Comparison of ENCODE assay signal across 7 mouse cellular contexts in the genomic region with DNA sequence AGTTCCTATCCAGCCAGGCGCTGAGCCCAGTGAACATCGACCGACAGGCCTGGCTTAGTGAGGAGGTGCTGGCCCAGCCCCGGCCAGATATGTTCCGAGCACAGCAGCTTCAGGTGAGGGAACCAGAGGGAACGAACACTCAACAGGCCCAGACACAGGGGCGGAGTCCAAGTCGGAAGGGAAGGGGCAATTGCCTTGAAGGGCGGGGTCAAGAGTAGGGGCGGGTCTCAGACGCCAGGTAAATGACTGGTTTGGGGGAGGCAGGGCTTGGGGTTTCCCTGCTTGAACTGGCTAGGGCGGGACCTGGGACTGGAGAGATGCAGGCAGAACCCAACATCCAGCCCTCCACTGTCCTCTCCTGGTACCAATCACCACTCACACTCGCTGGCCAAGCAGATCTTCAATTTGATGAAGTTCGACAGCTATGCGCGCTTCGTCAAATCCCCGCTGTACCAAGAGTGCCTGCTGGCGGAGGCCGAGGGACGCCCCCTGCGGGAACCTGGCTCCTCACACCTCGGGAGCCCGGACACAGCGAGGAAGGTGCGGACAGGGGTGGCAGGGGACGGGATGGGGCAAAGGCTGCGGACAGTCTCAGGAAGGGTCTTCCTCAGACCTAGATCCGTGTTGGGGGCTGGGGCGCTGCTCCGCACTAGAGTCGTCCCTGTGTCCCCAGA. TPM values are rescaled to one million over a fixed set of nuclear protein-coding genes. Genes with fewer than 3 reads are reported as not detected.
DNase-seq lines count a peak whose midpoint lies in the region; ATAC-seq and TF ChIP-seq lines count a peak whose summit lies in the region.

No protein-coding gene starts in this region.

- peaks cover 10% of the 10 kb centered on the region; the same call in 1 of the 2 replicates for H3K27me3 ChIP-seq in lung, postnatal 0 days (replicated peaks; ENCODE audit: insufficient read depth, low read length)
- H3K27me3 ChIP-seq in embryonic facial prominence, embryonic 13.5 days, result peaks cover 60% of the 10 kb centered on the region
- H3K27me3 ChIP-seq in small intestine, adult 2 months (ENCODE audit: control insufficient read depth, insufficient read depth, low read length), result no peaks in the 10 kb centered on the region

- no peak for TF ChIP-seq EP300 in lung, postnatal 0 days (IDR thresholded peaks at IDR 0.05)

- peak; percentile 62 for ATAC-seq in lung, postnatal 0 days
- no peak for ATAC-seq in embryonic facial prominence, embryonic 13.5 days (ENCODE audit: insufficient number of reproducible peaks, insufficient read depth, low FRiP score, low TSS enrichment, low read depth)

- DNase-seq in lung, postnatal 0 days (ENCODE audit: low spot score), result peak; percentile 20
- DNase-seq in lung, postnatal 14 days, result no peak
- DNase-seq in kidney, adult 8-10 months, result peak; percentile 17 to 32
- DNase-seq in urinary bladder, adult 2 months (ENCODE audit: low spot score), result no peak
- no peak for DNase-seq in cerebellum, adult 8-10 months

- 12% methylated on average over 31 of the region's 32 CpGs for WGBS in lung, postnatal 0 days
- 6% methylated on average over 32 of the region's 32 CpGs for WGBS in embryonic facial prominence, embryonic 13.5 days
- 20% methylated on average over 32 of the region's 32 CpGs for WGBS in small intestine, adult 2 months

- no peak overlapping the region for H3K9ac ChIP-seq in lung, postnatal 0 days (replicated peaks; ENCODE audit: low read depth)
- peak overlapping the region; percentile 47; the same call in 1 of the 2 replicates for H3K9ac ChIP-seq in embryonic facial prominence, embryonic 13.5 days

- H3K4me1 ChIP-seq in lung, postnatal 0 days (ENCODE audit: insufficient read depth, low read depth, low read length), result no peaks in the 10 kb centered on the region
- H3K4me1 ChIP-seq in embryonic facial prominence, embryonic 13.5 days, result peaks cover 10% of the 10 kb centered on the region
- H3K4me1 ChIP-seq in small intestine, adult 2 months (ENCODE audit: control insufficient read depth, insufficient read depth, insufficient read length, low read length), result peaks cover 22% of the 10 kb centered on the region

- peak; percentile 42 for TF ChIP-seq CTCF in lung, postnatal 0 days (IDR thresholded peaks at IDR 0.05)
- no peak for TF ChIP-seq CTCF in small intestine, adult 2 months (IDR thresholded peaks at IDR 0.05; ENCODE audit: extremely low read depth, insufficient read length, insufficient replicate concordance, low read depth, low read length)

- no peak overlapping the region for H3K27ac ChIP-seq in lung, postnatal 0 days (ENCODE audit: low read length)
- no peak overlapping the region for H3K27ac ChIP-seq in embryonic facial prominence, embryonic 13.5 days
- H3K27ac ChIP-seq in small intestine, adult 2 months (ENCODE audit: insufficient read depth, low read depth, low read length), result no peak overlapping the region

- TF ChIP-seq POLR2A in small intestine, adult 2 months (IDR thresholded peaks at IDR 0.05; ENCODE audit: low read depth, low read length), result no peak

- no peaks in the 10 kb centered on the region for H3K36me3 ChIP-seq in lung, postnatal 0 days (ENCODE audit: insufficient read depth, low read length)
- no peaks in the 10 kb centered on the region for H3K36me3 ChIP-seq in embryonic facial prominence, embryonic 13.5 days
- H3K36me3 ChIP-seq in small intestine, adult 2 months (ENCODE audit: control insufficient read depth, insufficient read depth, low read length), result peaks cover 1% of the 10 kb centered on the region; the same call in 1 of the 2 replicates

- H3K4me3 ChIP-seq in lung, postnatal 0 days (ENCODE audit: low read depth, low read length), result no peak overlapping the region
- H3K4me3 ChIP-seq in embryonic facial prominence, embryonic 13.5 days, result peak overlapping the region; percentile 23
- peak overlapping the region; percentile 27 for H3K4me3 ChIP-seq in small intestine, adult 2 months (ENCODE audit: low read depth, low read length)

- peak overlapping the region; percentile 17; the same call in 1 of the 2 replicates for H3K4me2 ChIP-seq in lung, postnatal 0 days (replicated peaks; ENCODE audit: low read depth, low read length)
- H3K4me2 ChIP-seq in embryonic facial prominence, embryonic 13.5 days, result peak overlapping the region; percentile 51

- H3K9me3 ChIP-seq in lung, postnatal 0 days (ENCODE audit: low read length), result no peaks in the 10 kb centered on the region
- H3K9me3 ChIP-seq in embryonic facial prominence, embryonic 13.5 days, result no peaks in the 10 kb centered on the region

RNA-seq across cellular contexts. Expression of a gene that starts 9.5 kb away (rescaled TPM):
- 2.7 and 2.8 TPM in 2 replicates for polyA plus RNA-seq in lung, postnatal 0 days (2015; fragmentation: Nextera tagmentation; extraction: Ambion mirVana)
- polyA plus RNA-seq in embryonic facial prominence, embryonic 13.5 days (2015; fragmentation: Nextera tagmentation; extraction: Ambion mirVana), result 1.4 TPM in 2 replicates
- 5.9 and 14.6 TPM in 2 replicates for polyA plus RNA-seq in small intestine, adult 2 months (2012; rRNA removed)
- polyA plus RNA-seq in urinary bladder, adult 2 months (2012; rRNA removed), result 2.0 and 2.7 TPM in 2 replicates

RNA-seq across cellular contexts. Expression of a gene that starts 16.5 kb away (rescaled TPM):
- 63.6 and 66.5 TPM in 2 replicates for polyA plus RNA-seq in lung, postnatal 0 days (2015; fragmentation: Nextera tagmentation; extraction: Ambion mirVana)
- polyA plus RNA-seq in embryonic facial prominence, embryonic 13.5 days (2015; fragmentation: Nextera tagmentation; extraction: Ambion mirVana), result 89.3 and 93.1 TPM in 2 replicates
- 63.0 and 107 TPM in 2 replicates for polyA plus RNA-seq in small intestine, adult 2 months (2012; rRNA removed)
- polyA plus RNA-seq in urinary bladder, adult 2 months (2012; rRNA removed), result 67.3 and 72.5 TPM in 2 replicates

RNA-seq across cellular contexts. Expression of a gene that starts 18.9 kb away (rescaled TPM):
- not detected in 2 replicates for polyA plus RNA-seq in lung, postnatal 0 days (2015; fragmentation: Nextera tagmentation; extraction: Ambion mirVana)
- polyA plus RNA-seq in embryonic facial prominence, embryonic 13.5 days (2015; fragmentation: Nextera tagmentation; extraction: Ambion mirVana), result not detected in 2 replicates
- 0.05 and 0.60 TPM in 2 replicates for polyA plus RNA-seq in small intestine, adult 2 months (2012; rRNA removed)
- polyA plus RNA-seq in urinary bladder, adult 2 months (2012; rRNA removed), result 0.44 and 0.52 TPM in 2 replicates

RNA-seq across cellular contexts. Expression of a gene that starts 36.0 kb away (rescaled TPM):
- polyA plus RNA-seq in lung, postnatal 0 days (2015; fragmentation: Nextera tagmentation; extraction: Ambion mirVana), result not detected in 2 replicates
- polyA plus RNA-seq in embryonic facial prominence, embryonic 13.5 days (2015; fragmentation: Nextera tagmentation; extraction: Ambion mirVana), result not detected in 2 replicates
- polyA plus RNA-seq in small intestine, adult 2 months (2012; rRNA removed), result not detected in 2 replicates
- polyA plus RNA-seq in urinary bladder, adult 2 months (2012; rRNA removed), result not detected in 2 replicates

RNA-seq across cellular contexts. Expression of a gene that starts 47.5 kb away (rescaled TPM):
- polyA plus RNA-seq in lung, postnatal 0 days (2015; fragmentation: Nextera tagmentation; extraction: Ambion mirVana), result not detected in 2 replicates
- polyA plus RNA-seq in embryonic facial prominence, embryonic 13.5 days (2015; fragmentation: Nextera tagmentation; extraction: Ambion mirVana), result 0.24 and 1.6 TPM in 2 replicates
- polyA plus RNA-seq in small intestine, adult 2 months (2012; rRNA removed), result 0.41 and 0.60 TPM in 2 replicates
- 0.06 and 0.07 TPM in 2 replicates for polyA plus RNA-seq in urinary bladder, adult 2 months (2012; rRNA removed)

Comparison
In these comparisons a context has a peak if more than half of its experiments do, and no peak if none do; other contexts are left out.
1. DNase-seq: peak in lung, postnatal 0 days (single experiment) and kidney, adult 8-10 months (2 of 2); none in lung, postnatal 14 days (single experiment), urinary bladder, adult 2 months (single experiment) and cerebellum, adult 8-10 months (single experiment).